Mouse (Mus musculus): ENCODE data around the gene Dmrt3. TPM values are rescaled to one million over a fixed set of nuclear protein-coding genes. Genes with fewer than 3 reads are reported as not detected.

Dmrt3 gene
- polyA plus RNA-seq, 1 experiment from 2014 or later: not detected

DNA sequence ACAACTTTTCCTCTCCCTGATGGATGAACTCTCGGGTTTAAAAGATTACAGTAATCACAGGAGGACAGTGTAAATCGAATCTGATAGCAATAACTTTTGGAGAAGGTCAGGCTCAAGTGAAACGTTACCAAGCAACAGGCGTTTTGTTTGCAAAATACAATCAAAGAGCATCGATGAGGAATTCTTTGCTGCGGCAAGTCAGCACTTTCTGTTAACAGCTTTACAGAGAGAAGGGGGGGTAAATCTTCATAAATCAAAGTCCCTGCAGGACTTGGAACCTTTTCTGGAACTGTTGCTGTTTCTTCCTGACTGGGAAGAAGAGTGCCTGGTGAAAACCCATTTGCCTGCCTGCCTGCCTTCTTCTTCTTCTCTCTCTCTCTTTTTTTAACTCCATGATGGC is 5.8 kb downstream of the Dmrt3 start:
- 4% methylated on average over 6 of the region's 6 CpGs for WGBS
- Histone ChIP-seq H3K9me3 (ENCODE audit: low read length) (no peaks in the 10 kb centered on the region), H3K27me3 (ENCODE audit: insufficient read depth, low read length) (peaks cover 99% of the 10 kb centered on the region), H3K4me2 (replicated peaks; ENCODE audit: low read depth, low read length) (no peak overlapping the region), H3K9ac (replicated peaks; ENCODE audit: low read length) (no peak overlapping the region), H3K27ac (ENCODE audit: low read length) (no peak overlapping the region), H3K4me3 (ENCODE audit: low read length) (no peak overlapping the region), H3K4me1 (ENCODE audit: insufficient read depth, low read length) (peaks cover 10% of the 10 kb centered on the region), H3K36me3 (ENCODE audit: insufficient read depth, low read length) (no peaks in the 10 kb centered on the region)
- no peak for ATAC-seq (ENCODE audit: low FRiP score, low TSS enrichment)

DNA sequence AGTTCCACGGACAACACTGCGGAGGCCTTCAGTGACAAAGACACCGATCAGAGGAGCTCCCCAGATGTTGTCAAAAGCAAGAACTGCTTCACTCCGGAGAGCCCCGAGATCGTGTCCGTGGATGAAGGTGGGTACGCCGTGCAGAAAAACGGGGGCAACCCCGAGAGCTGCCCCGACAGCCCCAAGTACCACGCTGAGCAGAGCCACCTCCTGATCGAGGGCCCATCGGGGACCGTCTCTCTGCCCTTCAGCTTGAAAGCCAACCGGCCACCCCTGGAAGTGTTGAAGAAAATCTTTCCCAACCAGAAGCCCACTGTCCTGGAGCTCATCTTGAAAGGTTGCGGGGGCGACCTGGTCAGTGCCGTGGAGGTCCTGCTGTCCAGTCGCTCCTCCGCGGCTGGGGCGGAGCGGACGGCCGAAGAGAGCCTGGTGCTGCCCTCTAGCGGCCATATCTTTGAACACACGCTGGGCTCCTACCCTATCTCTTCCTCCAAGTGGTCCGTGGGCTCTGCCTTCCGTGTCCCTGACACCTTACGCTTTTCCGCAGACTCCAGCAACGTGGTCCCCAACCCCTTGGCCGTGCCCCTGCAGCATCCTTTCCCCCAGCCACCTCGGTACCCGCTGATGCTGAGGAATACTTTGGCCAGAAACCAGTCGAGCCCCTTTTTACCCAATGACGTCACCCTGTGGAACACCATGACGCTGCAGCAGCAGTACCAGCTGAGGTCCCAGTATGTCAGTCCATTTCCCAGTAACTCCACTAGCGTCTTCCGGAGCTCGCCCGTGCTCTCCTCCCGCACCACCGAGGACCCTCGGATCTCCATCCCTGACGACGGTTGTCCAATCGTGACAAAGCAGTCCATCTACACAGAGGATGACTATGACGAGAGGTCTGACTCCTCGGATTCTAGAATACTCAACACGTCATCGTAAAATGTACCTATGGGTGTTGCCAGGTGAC is 12.5 kb downstream of the Dmrt3 start:
- peak overlapping the region; percentile 29 for H3K4me2 ChIP-seq (replicated peaks; ENCODE audit: low read depth, low read length)
- no peaks in the 10 kb centered on the region for H3K36me3 ChIP-seq (ENCODE audit: insufficient read depth, low read length)
- no peaks in the 10 kb centered on the region for H3K9me3 ChIP-seq (ENCODE audit: low read length)
- no peak overlapping the region for H3K9ac ChIP-seq (replicated peaks; ENCODE audit: low read length)
- H3K4me1 ChIP-seq (ENCODE audit: insufficient read depth, low read length): peaks cover 2% of the 10 kb centered on the region; the same call in 1 of the 2 replicates
- peaks cover 94% of the 10 kb centered on the region for H3K27me3 ChIP-seq (ENCODE audit: insufficient read depth, low read length)
- 26% methylated on average over 54 of the region's 54 CpGs for WGBS
- no peak overlapping the region for H3K27ac ChIP-seq (ENCODE audit: low read length)
- ATAC-seq (ENCODE audit: low FRiP score, low TSS enrichment): peak; percentile 76; the same call in 1 of the 2 replicates
- H3K4me3 ChIP-seq (ENCODE audit: low read length): peak overlapping the region; percentile 19

DNA sequence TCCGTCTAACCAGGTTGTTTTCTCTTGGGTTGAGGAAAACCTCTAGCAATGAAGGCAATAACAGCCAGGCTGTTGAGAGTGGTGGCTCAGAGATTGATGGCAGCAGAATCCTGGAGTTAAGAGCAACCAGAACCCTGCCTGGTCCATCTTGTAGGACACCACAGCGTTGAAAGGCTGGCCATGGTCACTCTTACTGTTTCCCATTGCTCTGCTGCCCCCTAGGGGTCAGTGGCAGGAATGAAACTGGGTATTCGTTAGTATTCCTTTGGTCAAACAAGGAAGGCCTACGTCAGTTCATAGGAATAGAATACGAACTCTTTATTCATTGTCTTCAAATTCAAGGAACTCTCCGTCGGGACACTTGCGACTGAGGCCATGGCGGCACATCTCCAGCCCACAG is 18.4 kb downstream of the Dmrt3 start:
- no peak overlapping the region for H3K27ac ChIP-seq (ENCODE audit: low read length)
- no peaks in the 10 kb centered on the region for H3K36me3 ChIP-seq (ENCODE audit: insufficient read depth, low read length)
- peaks cover 67% of the 10 kb centered on the region for H3K27me3 ChIP-seq (ENCODE audit: insufficient read depth, low read length)
- no peak for ATAC-seq (ENCODE audit: low FRiP score, low TSS enrichment)
- H3K4me3 ChIP-seq (ENCODE audit: low read length): no peak overlapping the region
- 13% methylated on average over 9 of the region's 9 CpGs for WGBS
- no peaks in the 10 kb centered on the region for H3K9me3 ChIP-seq (ENCODE audit: low read length)
- no peak overlapping the region for H3K9ac ChIP-seq (replicated peaks; ENCODE audit: low read length)
- no peaks in the 10 kb centered on the region for H3K4me1 ChIP-seq (ENCODE audit: insufficient read depth, low read length)
- H3K4me2 ChIP-seq (replicated peaks; ENCODE audit: low read depth, low read length): no peak overlapping the region

DNA sequence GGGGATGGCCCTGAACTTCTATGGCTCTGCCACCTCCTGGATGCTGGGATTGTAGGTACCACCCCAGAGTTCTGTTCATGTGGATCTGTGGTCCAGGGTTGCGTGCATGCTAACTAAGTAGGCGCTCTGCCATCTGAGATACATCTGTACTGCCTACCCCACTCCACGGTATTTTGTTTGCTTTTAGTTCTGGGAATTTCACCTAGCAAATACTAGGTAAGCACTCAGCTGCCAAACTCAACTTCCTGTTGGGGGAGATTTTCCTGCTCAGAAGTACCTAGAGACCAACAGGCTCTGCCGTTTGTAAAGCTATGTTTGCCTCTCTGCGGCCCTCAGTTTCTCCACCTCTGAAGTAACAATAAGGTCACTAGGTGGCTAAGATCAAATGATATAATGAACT is 25.0 kb downstream of the Dmrt3 start:
- Histone ChIP-seq H3K9me3 (ENCODE audit: low read length) (no peaks in the 10 kb centered on the region), H3K4me3 (ENCODE audit: low read length) (no peak overlapping the region), H3K4me1 (ENCODE audit: insufficient read depth, low read length) (no peaks in the 10 kb centered on the region), H3K36me3 (ENCODE audit: insufficient read depth, low read length) (no peaks in the 10 kb centered on the region), H3K27ac (ENCODE audit: low read length) (no peak overlapping the region), H3K9ac (replicated peaks; ENCODE audit: low read length) (no peak overlapping the region), H3K27me3 (ENCODE audit: insufficient read depth, low read length) (peaks cover 28% of the 10 kb centered on the region), H3K4me2 (replicated peaks; ENCODE audit: low read depth, low read length) (no peak overlapping the region)
- 85% methylated on average over 5 of the region's 5 CpGs for WGBS
- no peak for ATAC-seq (ENCODE audit: low FRiP score, low TSS enrichment)

- Histone ChIP-seq H3K27me3 (ENCODE audit: insufficient read depth, low read length) (peaks cover 27% of the 10 kb centered on the region), H3K4me3 (ENCODE audit: low read length) (peak overlapping the region; percentile 27), H3K9me3 (ENCODE audit: low read length) (no peaks in the 10 kb centered on the region), H3K4me2 (replicated peaks; ENCODE audit: low read depth, low read length) (peak overlapping the region; percentile 51), H3K27ac (ENCODE audit: low read length) (no peak overlapping the region), H3K9ac (replicated peaks; ENCODE audit: low read length) (peak overlapping the region; percentile 54), H3K36me3 (ENCODE audit: insufficient read depth, low read length) (no peaks in the 10 kb centered on the region), H3K4me1 (ENCODE audit: insufficient read depth, low read length) (no peaks in the 10 kb centered on the region)
- 15% methylated on average over 22 of the region's 22 CpGs for WGBS
- peak; percentile 59; the same call in 1 of the 2 replicates for ATAC-seq (ENCODE audit: low FRiP score, low TSS enrichment)
Measured at GRCm38 (mm10) chr19:25635622-25636244, 25.6 kb downstream of the Dmrt3 start.

DNA sequence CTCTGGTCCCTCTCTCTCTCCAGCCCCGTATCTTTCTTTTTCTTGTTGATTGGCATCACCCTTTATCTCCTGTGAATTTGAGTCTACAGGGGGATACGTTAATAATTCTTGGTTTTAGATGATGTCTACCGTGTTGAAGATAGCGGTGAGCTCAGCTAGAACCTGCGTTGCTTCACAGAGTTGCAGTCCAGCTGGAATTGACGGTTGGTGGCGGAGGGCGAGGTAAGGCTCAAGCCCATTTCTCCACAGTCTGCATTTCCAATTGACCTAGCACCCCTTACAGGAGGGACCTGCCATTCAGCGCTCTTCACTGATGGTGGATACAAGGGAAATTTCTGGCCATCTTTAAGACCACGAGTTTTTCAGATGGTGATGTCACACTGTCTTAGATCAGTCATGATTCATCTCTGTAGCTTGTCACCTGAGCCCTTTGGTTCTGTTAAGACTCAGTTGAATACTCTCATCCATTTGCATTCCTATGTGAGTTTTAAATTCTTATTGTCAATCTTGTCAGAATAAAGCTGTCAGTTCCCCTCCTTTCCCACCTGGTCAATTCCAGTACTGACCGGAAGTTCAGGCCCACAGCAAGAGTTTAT is 28.8 kb downstream of the Dmrt3 start:
- peaks cover 23% of the 10 kb centered on the region for H3K27me3 ChIP-seq (ENCODE audit: insufficient read depth, low read length)
- H3K4me1 ChIP-seq (ENCODE audit: insufficient read depth, low read length): no peaks in the 10 kb centered on the region
- H3K9ac ChIP-seq (replicated peaks; ENCODE audit: low read length): no peak overlapping the region
- H3K4me2 ChIP-seq (replicated peaks; ENCODE audit: low read depth, low read length): no peak overlapping the region
- H3K9me3 ChIP-seq (ENCODE audit: low read length): peaks cover 3% of the 10 kb centered on the region; the same call in 1 of the 2 replicates
- no peak overlapping the region for H3K4me3 ChIP-seq (ENCODE audit: low read length)
- no peaks in the 10 kb centered on the region for H3K36me3 ChIP-seq (ENCODE audit: insufficient read depth, low read length)
- ATAC-seq (ENCODE audit: low FRiP score, low TSS enrichment): no peak
- 75% methylated on average over 11 of the region's 11 CpGs for WGBS
- H3K27ac ChIP-seq (ENCODE audit: low read length): no peak overlapping the region

DNA sequence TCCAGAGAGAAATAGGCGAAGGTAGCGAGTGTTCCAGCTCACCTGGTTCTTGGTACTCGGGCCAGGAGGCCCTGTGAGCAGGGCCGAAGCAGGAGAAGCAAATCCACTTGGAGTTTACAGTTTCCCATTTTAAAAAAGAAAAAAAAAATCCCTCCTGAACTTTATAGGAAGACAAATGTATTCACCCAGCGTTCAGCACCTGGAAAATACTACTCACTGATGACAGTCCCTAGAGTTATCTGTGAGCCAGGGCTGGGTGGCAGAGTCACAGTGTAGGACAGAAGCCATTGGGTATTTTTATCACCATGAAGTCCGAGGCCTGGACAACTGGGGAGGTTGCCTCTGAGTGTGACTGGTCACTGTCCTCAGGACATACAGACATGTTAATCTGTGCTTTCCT is 31.7 kb downstream of the Dmrt3 start:
- H3K4me3 ChIP-seq (ENCODE audit: low read length): no peak overlapping the region
- H3K27me3 ChIP-seq (ENCODE audit: insufficient read depth, low read length): peaks cover 16% of the 10 kb centered on the region
- no peaks in the 10 kb centered on the region for H3K4me1 ChIP-seq (ENCODE audit: insufficient read depth, low read length)
- H3K9ac ChIP-seq (replicated peaks; ENCODE audit: low read length): no peak overlapping the region
- no peak overlapping the region for H3K4me2 ChIP-seq (replicated peaks; ENCODE audit: low read depth, low read length)
- no peaks in the 10 kb centered on the region for H3K36me3 ChIP-seq (ENCODE audit: insufficient read depth, low read length)
- 83% methylated on average over 6 of the region's 6 CpGs for WGBS
- no peak overlapping the region for H3K27ac ChIP-seq (ENCODE audit: low read length)
- no peak for ATAC-seq (ENCODE audit: low FRiP score, low TSS enrichment)
- H3K9me3 ChIP-seq (ENCODE audit: low read length): peaks cover 3% of the 10 kb centered on the region; the same call in 1 of the 2 replicates

DNA sequence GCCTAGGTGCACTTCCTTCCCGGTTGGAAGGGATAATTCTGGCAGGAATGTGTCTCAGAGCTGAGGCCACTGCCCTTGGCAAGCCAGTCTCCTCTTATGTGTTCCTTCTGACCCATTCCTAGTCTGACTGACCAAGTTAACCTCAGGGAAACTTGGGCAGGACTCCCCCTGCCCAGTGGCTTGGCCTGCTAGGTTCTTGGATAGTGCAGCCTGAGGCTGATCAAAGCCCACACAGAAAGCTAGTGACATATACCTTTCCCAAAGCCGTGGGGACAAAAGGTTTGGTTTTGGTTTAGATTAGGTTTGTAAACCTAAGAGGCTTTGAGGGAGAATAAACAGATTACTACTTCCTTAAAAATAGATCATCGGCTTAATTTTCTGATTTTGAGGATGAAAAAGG is 37.0 kb downstream of the Dmrt3 start:
- H3K4me3 ChIP-seq (ENCODE audit: low read length): no peak overlapping the region
- 77% methylated on average over 3 of the region's 3 CpGs for WGBS

GRCm38 (mm10) chr19:25648701-25649100 is 38.6 kb downstream of the Dmrt3 start:
- WGBS: 54% methylated on average over 4 of the region's 4 CpGs
- Histone ChIP-seq H3K4me3 (ENCODE audit: low read length) (no peak overlapping the region), H3K9ac (replicated peaks; ENCODE audit: low read length) (no peak overlapping the region), H3K27me3 (ENCODE audit: insufficient read depth, low read length) (peaks cover 16% of the 10 kb centered on the region; the same call in 1 of the 2 replicates), H3K36me3 (ENCODE audit: insufficient read depth, low read length) (no peaks in the 10 kb centered on the region), H3K4me1 (ENCODE audit: insufficient read depth, low read length) (no peaks in the 10 kb centered on the region), H3K4me2 (replicated peaks; ENCODE audit: low read depth, low read length) (no peak overlapping the region), H3K9me3 (ENCODE audit: low read length) (no peaks in the 10 kb centered on the region), H3K27ac (ENCODE audit: low read length) (no peak overlapping the region)
- no peak for ATAC-seq (ENCODE audit: low FRiP score, low TSS enrichment)

More for the DNA sequence above, 37.0 kb downstream of the Dmrt3 start:
- Histone ChIP-seq H3K9me3 (ENCODE audit: low read length) (peaks cover 3% of the 10 kb centered on the region; the same call in 1 of the 2 replicates), H3K27me3 (ENCODE audit: insufficient read depth, low read length) (peaks cover 9% of the 10 kb centered on the region; the same call in 1 of the 2 replicates), H3K9ac (replicated peaks; ENCODE audit: low read length) (no peak overlapping the region), H3K36me3 (ENCODE audit: insufficient read depth, low read length) (no peaks in the 10 kb centered on the region), H3K4me2 (replicated peaks; ENCODE audit: low read depth, low read length) (no peak overlapping the region), H3K27ac (ENCODE audit: low read length) (no peak overlapping the region), H3K4me1 (ENCODE audit: insufficient read depth, low read length) (no peaks in the 10 kb centered on the region)
- ATAC-seq (ENCODE audit: low FRiP score, low TSS enrichment): no peak

Measured in kidney, embryonic 16.5 days (tissue).